Mouse (Mus musculus) layer of hippocampus, adult 8-10 months (tissue): ENCODE measurements around the gene Cenpa. TPM values are rescaled to one million over a fixed set of nuclear protein-coding genes. Genes with fewer than 3 reads are reported as not detected.
"Not testable (repeated sequence)": the region's sequence is repeated elsewhere in the genome, so short reads cannot be mapped to it uniquely, and the experiment has no call there.

Source experiments
- DNase-seq, 2 experiments: peaks; one replicate each; pipeline ENCODE4 v3.0.0; 2022; ENCODE audit warnings: low spot score in 2 of 2
- total RNA-seq, 4 experiments: library from RNA; stranded (reverse); gene quantifications; 2 replicates each; pipeline ENCODE4 v1.2.4; 2022

Gene Cenpa
- total RNA-seq, 4 experiments from 2014 or later, result 2.3 to 5.2 (median 3.4) TPM

GRCm38 (mm10) chr5:30646036-30646435 is 20.5 kb upstream of the Cenpa start:
- DNase-seq, result no peak

- DNase-seq, result no peak
These were observed 19.2 kb upstream of the Cenpa start for GRCm38 (mm10) chr5:30647396-30647795.

GRCm38 (mm10) chr5:30647815-30648560 is 18.6 kb upstream of the Cenpa start, which contains the start of gene Slc35f6:
TSS of gene Slc35f6 (plus strand) at chr5:30647933.
- DNase-seq, result peak; percentile 91 to 93

- no peak for DNase-seq
These were observed 17.0 kb upstream of the Cenpa start for GRCm38 (mm10) chr5:30649558-30649957.

GRCm38 (mm10) chr5:30650756-30651155 is 15.8 kb upstream of the Cenpa start:
- DNase-seq, result no peak

GRCm38 (mm10) chr5:30651554-30651953 is 15.0 kb upstream of the Cenpa start:
- DNase-seq, result no peak

GRCm38 (mm10) chr5:30653246-30653645 is 13.3 kb upstream of the Cenpa start:
- DNase-seq, result no peak

GRCm38 (mm10) chr5:30655042-30655441 is 11.5 kb upstream of the Cenpa start:
- DNase-seq, result no peak

GRCm38 (mm10) chr5:30655526-30656195 is 10.9 kb upstream of the Cenpa start:
- DNase-seq, result no peak

GRCm38 (mm10) chr5:30659042-30659441 is 7.5 kb upstream of the Cenpa start:
- no peak for DNase-seq

- no peak for DNase-seq
These were observed 6.3 kb upstream of the Cenpa start for GRCm38 (mm10) chr5:30660278-30660677.

GRCm38 (mm10) chr5:30660813-30661212 is 5.8 kb upstream of the Cenpa start:
- DNase-seq, result no peak

GRCm38 (mm10) chr5:30665360-30665759 is 1.2 kb upstream of the Cenpa start:
- no peak for DNase-seq

GRCm38 (mm10) chr5:30665968-30666367 is 609 bp upstream of the Cenpa start:
- DNase-seq, result peak; percentile 57 to 61

- no peak for DNase-seq
These were observed 638 bp downstream of the Cenpa start for GRCm38 (mm10) chr5:30667215-30667614.

- DNase-seq, result no peak
These were observed 1.1 kb downstream of the Cenpa start for GRCm38 (mm10) chr5:30667686-30668085.

GRCm38 (mm10) chr5:30668637-30669495 is 2.3 kb downstream of the Cenpa start:
- no peak for DNase-seq

- no peak for DNase-seq
These were observed 2.9 kb downstream of the Cenpa start for GRCm38 (mm10) chr5:30669496-30669830.

- no peak for DNase-seq
These were observed 3.5 kb downstream of the Cenpa start for GRCm38 (mm10) chr5:30670091-30670490.

- no peak for DNase-seq
These were observed 7.4 kb downstream of the Cenpa start for GRCm38 (mm10) chr5:30674001-30674400.

GRCm38 (mm10) chr5:30676800-30677199 is 10.2 kb downstream of the Cenpa start:
- no peak for DNase-seq

GRCm38 (mm10) chr5:30678069-30678468 is 11.5 kb downstream of the Cenpa start:
- not testable (repeated sequence) for DNase-seq
